Mouse (Mus musculus) embryonic facial prominence, embryonic 11.5 days (tissue): ENCODE results near the gene Tcam1. TPM values are rescaled to one million over a fixed set of nuclear protein-coding genes. Genes with fewer than 3 reads are reported as not detected.

Experiments used
- ATAC-seq: fragments of 200-750 bp; cut with Nextera tagmentation; replicated peaks from 2 replicates; pipeline ENCODE4 v1.8.0; 2017; ENCODE audit warnings: low read depth; ENCODE audit not compliant: insufficient number of reproducible peaks, low FRiP score, low TSS enrichment
- DNase-seq: peaks from one replicate; pipeline ENCODE4 v3.0.0-alpha.2; 2015; ENCODE audit warnings: low spot score
- H3K27ac ChIP-seq: fragments of 300-500 bp; sonication (generic); replicated peaks from 2 replicates; pipeline ENCODE4 v1.5.1; 2014; ENCODE audit warnings: mild to moderate bottlenecking, low read depth, low read length, control low read depth
- H3K27me3 ChIP-seq: fragments of 300-500 bp; sonication (generic); 2 replicates; pipeline ENCODE4 v1.6.1; 2014; ENCODE audit warnings: mild to moderate bottlenecking, low read length, moderate library complexity, mixed read lengths; ENCODE audit not compliant: control insufficient read depth, insufficient read depth
- H3K36me3 ChIP-seq: fragments of 300-500 bp; sonication (generic); replicated peaks from 2 replicates; pipeline ENCODE4 v1.6.1; 2014; ENCODE audit warnings: low read depth, mild to moderate bottlenecking, low read length, moderate library complexity, mixed read lengths; ENCODE audit not compliant: control insufficient read depth, insufficient read depth
- H3K4me1 ChIP-seq: fragments of 300-500 bp; sonication (generic); 2 replicates; pipeline ENCODE4 v1.6.1; 2014; ENCODE audit warnings: low read length, mixed read lengths; ENCODE audit not compliant: control insufficient read depth, insufficient read depth
- H3K4me2 ChIP-seq: fragments of 300-500 bp; sonication (generic); 2 replicates; pipeline ENCODE4 v1.6.1; 2014; ENCODE audit warnings: low read depth, mild to moderate bottlenecking, control low read depth, low read length, moderate library complexity
- H3K4me3 ChIP-seq: fragments of 300-500 bp; sonication (generic); 2 replicates; pipeline ENCODE4 v1.5.1; 2014; ENCODE audit warnings: low read depth, low read length, control low read depth
- H3K9ac ChIP-seq: fragments of 300-500 bp; sonication (generic); replicated peaks from 2 replicates; pipeline ENCODE4 v1.6.1; 2014; ENCODE audit warnings: mild to moderate bottlenecking, control low read depth, low read length
- H3K9me3 ChIP-seq: fragments of 300-500 bp; sonication (generic); replicated peaks from 2 replicates; pipeline ENCODE4 v1.6.1; 2016; ENCODE audit warnings: mild to moderate bottlenecking, low read length, inconsistent platforms, mixed read lengths; ENCODE audit not compliant: control insufficient read depth
- WGBS: fragments of 180-500 bp; shearing (Covaris S2); extraction: QIAGEN DNeasy Blood & Tissue Kit; methylation state at CpG from one replicate; pipeline ENCODE4 v1.1.7; 2014; 5-methylcytosine and 5-hydroxymethylcytosine counted together
- polyA plus RNA-seq: library from polyadenylated mRNA; unstranded; fragments of >200 nt; fragmentation: Nextera tagmentation; extraction: Ambion mirVana; gene quantifications from 2 replicates; pipeline ENCODE4 v1.2.1, GENCODE M21; 2014

Gene Tcam1
- polyA plus RNA-seq, 1 experiment from 2014 or later: 0.13 TPM

- H3K27ac ChIP-seq: no peak overlapping the region
- DNase-seq: no peak
- no peak overlapping the region for H3K4me2 ChIP-seq
- no peaks in the 10 kb centered on the region for H3K4me1 ChIP-seq
- no peak for ATAC-seq
- H3K9me3 ChIP-seq: no peaks in the 10 kb centered on the region
- H3K27me3 ChIP-seq: no peaks in the 10 kb centered on the region
- H3K9ac ChIP-seq: no peak overlapping the region
- 90% methylated on average over 1 of the region's 1 CpGs for WGBS
- no peaks in the 10 kb centered on the region for H3K36me3 ChIP-seq
- no peak overlapping the region for H3K4me3 ChIP-seq
Observed at GRCm38 (mm10) chr11:106274374-106274773, 2.1 kb upstream of the Tcam1 start.

- no peak for ATAC-seq
- H3K27ac ChIP-seq: no peak overlapping the region; the same call in 1 of the 2 replicates
- no peaks in the 10 kb centered on the region for H3K27me3 ChIP-seq
- 78% methylated on average over 7 of the region's 7 CpGs for WGBS
- no peaks in the 10 kb centered on the region for H3K4me1 ChIP-seq
- H3K4me2 ChIP-seq: no peak overlapping the region
- no peak overlapping the region for H3K4me3 ChIP-seq
- H3K9me3 ChIP-seq: no peaks in the 10 kb centered on the region
- H3K36me3 ChIP-seq: no peaks in the 10 kb centered on the region
- no peak overlapping the region for H3K9ac ChIP-seq
- DNase-seq: no peak
Observed at GRCm38 (mm10) chr11:106274971-106275411, 1.5 kb upstream of the Tcam1 start.

- 80% methylated on average over 6 of the region's 6 CpGs for WGBS
- Histone ChIP-seq H3K9ac (no peak overlapping the region), H3K27ac (no peak overlapping the region), H3K4me3 (no peak overlapping the region), H3K4me2 (no peak overlapping the region), H3K9me3 (no peaks in the 10 kb centered on the region), H3K27me3 (no peaks in the 10 kb centered on the region), H3K4me1 (no peaks in the 10 kb centered on the region), H3K36me3 (no peaks in the 10 kb centered on the region)
- DNase-seq (no peak), ATAC-seq (no peak)
Observed at GRCm38 (mm10) chr11:106282452-106282851, 6.0 kb downstream of the Tcam1 start.

GRCm38 (mm10) chr11:106283371-106283770 is 6.9 kb downstream of the Tcam1 start:
- Histone ChIP-seq H3K9me3 (no peaks in the 10 kb centered on the region), H3K9ac (no peak overlapping the region), H3K4me1 (no peaks in the 10 kb centered on the region), H3K4me3 (no peak overlapping the region), H3K27me3 (no peaks in the 10 kb centered on the region), H3K36me3 (no peaks in the 10 kb centered on the region), H3K27ac (no peak overlapping the region), H3K4me2 (no peak overlapping the region)
- no peak for ATAC-seq
- 66% methylated on average over 4 of the region's 4 CpGs for WGBS
- DNase-seq: no peak

- Histone ChIP-seq H3K4me2 (no peak overlapping the region), H3K4me1 (no peaks in the 10 kb centered on the region), H3K27me3 (no peaks in the 10 kb centered on the region), H3K4me3 (no peak overlapping the region), H3K36me3 (no peaks in the 10 kb centered on the region), H3K9ac (no peak overlapping the region), H3K27ac (no peak overlapping the region), H3K9me3 (no peaks in the 10 kb centered on the region)
- DNase-seq: no peak
- ATAC-seq: no peak
- 66% methylated on average over 8 of the region's 8 CpGs for WGBS
Observed at GRCm38 (mm10) chr11:106284126-106284525, 7.7 kb downstream of the Tcam1 start.

- Histone ChIP-seq H3K36me3 (no peaks in the 10 kb centered on the region), H3K27ac (no peak overlapping the region), H3K4me3 (no peak overlapping the region), H3K9me3 (no peaks in the 10 kb centered on the region), H3K27me3 (no peaks in the 10 kb centered on the region), H3K9ac (no peak overlapping the region), H3K4me1 (no peaks in the 10 kb centered on the region), H3K4me2 (no peak overlapping the region)
- DNase-seq (no peak), ATAC-seq (no peak)
- WGBS: 83% methylated on average over 7 of the region's 7 CpGs
Observed at GRCm38 (mm10) chr11:106286206-106286605, 9.7 kb downstream of the Tcam1 start.

- Histone ChIP-seq H3K27ac (no peak overlapping the region), H3K27me3 (no peaks in the 10 kb centered on the region), H3K9ac (no peak overlapping the region), H3K36me3 (no peaks in the 10 kb centered on the region), H3K4me1 (no peaks in the 10 kb centered on the region), H3K9me3 (no peaks in the 10 kb centered on the region), H3K4me2 (no peak overlapping the region), H3K4me3 (no peak overlapping the region)
- 71% methylated on average over 11 of the region's 11 CpGs for WGBS
- ATAC-seq: no peak
- no peak for DNase-seq
Observed at GRCm38 (mm10) chr11:106286987-106287386, 10.5 kb downstream of the Tcam1 start.

GRCm38 (mm10) chr11:106289369-106289768 is 12.9 kb downstream of the Tcam1 start:
- Histone ChIP-seq H3K9me3 (no peaks in the 10 kb centered on the region), H3K4me3 (no peak overlapping the region), H3K36me3 (no peaks in the 10 kb centered on the region), H3K9ac (no peak overlapping the region), H3K27ac (no peak overlapping the region), H3K27me3 (no peaks in the 10 kb centered on the region), H3K4me2 (no peak overlapping the region), H3K4me1 (no peaks in the 10 kb centered on the region)
- ATAC-seq (no peak), DNase-seq (no peak)
- 78% methylated on average over 8 of the region's 8 CpGs for WGBS
